Mouse (Mus musculus): ENCODE results near the gene Tspan11. TPM values are rescaled to one million over a fixed set of nuclear protein-coding genes. Genes with fewer than 3 reads are reported as not detected.
A peak's percentile ranks its signal among the peaks of the same experiment; 100 is the strongest.

Gene Tspan11
- polyA plus RNA-seq, 1 experiment from 2014 or later: 4.7 TPM

DNA sequence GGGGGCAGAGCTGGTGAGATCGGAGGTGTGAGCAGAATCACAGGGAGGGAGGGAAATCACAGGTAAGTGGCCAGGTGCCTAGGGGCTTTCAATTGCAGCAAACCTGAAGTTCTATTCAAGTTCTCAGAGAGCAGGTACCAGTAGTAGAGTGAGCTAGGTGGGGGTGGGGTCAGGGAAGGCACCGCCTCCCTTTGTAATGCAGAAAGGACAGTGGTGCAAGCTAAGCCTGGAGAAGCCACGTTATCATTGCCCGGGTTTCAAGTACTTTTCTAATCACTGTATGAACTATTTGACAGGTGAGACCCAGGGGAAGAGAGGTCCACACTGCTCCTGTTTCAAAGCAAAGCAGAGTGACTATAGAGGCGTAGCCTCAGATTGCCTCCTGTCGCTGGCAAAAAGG is 6.2 kb downstream of the Tspan11 start:
- no peak overlapping the region for H3K4me3 ChIP-seq
- H3K27ac ChIP-seq (replicated peaks): no peak overlapping the region
- no peaks in the 10 kb centered on the region; the same call in 1 of the 2 replicates for H3K9me3 ChIP-seq (replicated peaks)
- no peak for DNase-seq (ENCODE audit: low spot score)
- H3K4me1 ChIP-seq: peaks cover 14% of the 10 kb centered on the region
- no peaks in the 10 kb centered on the region for H3K36me3 ChIP-seq
- 39% methylated on average over 6 of the region's 6 CpGs for WGBS
- peaks cover 22% of the 10 kb centered on the region for H3K27me3 ChIP-seq (ENCODE audit: low read depth, poor library complexity, severe bottlenecking)

DNA sequence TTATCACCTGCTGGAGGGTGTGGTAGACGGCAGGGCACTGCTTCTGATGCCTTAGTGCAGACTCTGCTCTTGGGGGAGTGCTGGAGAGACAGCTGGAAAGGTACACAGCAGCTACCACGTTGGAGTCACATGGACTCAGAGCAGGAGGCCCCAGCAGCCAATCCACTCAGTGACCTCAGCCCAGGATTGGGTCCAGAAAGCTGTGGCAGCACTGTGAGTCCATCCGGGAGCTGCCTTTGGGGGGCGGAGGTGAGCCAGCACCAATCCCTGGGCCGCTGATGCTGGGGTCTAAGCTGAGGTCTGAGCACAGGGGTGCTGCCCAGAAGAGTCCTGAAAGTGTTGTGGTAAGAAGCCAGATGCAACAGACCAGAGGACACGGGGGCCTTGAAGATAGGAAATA is 7.6 kb downstream of the Tspan11 start:
- Histone ChIP-seq H3K9me3 (replicated peaks) (no peaks in the 10 kb centered on the region; the same call in 1 of the 2 replicates), H3K4me1 (peaks cover 11% of the 10 kb centered on the region), H3K36me3 (no peaks in the 10 kb centered on the region), H3K27me3 (ENCODE audit: low read depth, poor library complexity, severe bottlenecking) (peaks cover 11% of the 10 kb centered on the region; the same call in 1 of the 2 replicates), H3K4me3 (no peak overlapping the region), H3K27ac (replicated peaks) (no peak overlapping the region; the same call in 1 of the 2 replicates)
- WGBS: 38% methylated on average over 6 of the region's 6 CpGs
- no peak for DNase-seq (ENCODE audit: low spot score)

DNA sequence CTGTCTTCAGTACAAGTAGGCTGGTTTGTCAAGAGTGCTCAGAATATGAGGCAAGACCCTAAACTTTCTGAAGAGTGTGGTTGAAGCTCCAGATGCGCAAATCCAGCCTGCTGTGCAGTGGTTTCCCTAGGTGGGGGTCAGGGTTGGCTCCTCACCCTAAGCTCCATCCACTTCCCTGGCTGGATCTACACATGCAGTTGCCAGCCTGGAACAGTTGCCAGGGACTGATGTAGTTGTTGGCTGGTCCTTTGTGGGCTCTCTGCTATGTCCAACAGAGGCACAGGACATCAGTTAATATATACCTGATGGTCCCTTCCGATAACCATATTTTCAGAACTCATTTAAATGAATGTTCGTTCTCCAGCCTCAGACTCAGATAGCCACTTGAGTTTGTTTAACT is 9.0 kb downstream of the Tspan11 start:
- H3K4me1 ChIP-seq: peaks cover 11% of the 10 kb centered on the region
- H3K4me3 ChIP-seq: no peak overlapping the region
- no peak for DNase-seq (ENCODE audit: low spot score)
- H3K36me3 ChIP-seq: no peaks in the 10 kb centered on the region
- H3K27ac ChIP-seq (replicated peaks): no peak overlapping the region
- 92% methylated on average over 3 of the region's 3 CpGs for WGBS
- H3K27me3 ChIP-seq (ENCODE audit: low read depth, poor library complexity, severe bottlenecking): peaks cover 8% of the 10 kb centered on the region; the same call in 1 of the 2 replicates
- no peaks in the 10 kb centered on the region; the same call in 1 of the 2 replicates for H3K9me3 ChIP-seq (replicated peaks)

DNA sequence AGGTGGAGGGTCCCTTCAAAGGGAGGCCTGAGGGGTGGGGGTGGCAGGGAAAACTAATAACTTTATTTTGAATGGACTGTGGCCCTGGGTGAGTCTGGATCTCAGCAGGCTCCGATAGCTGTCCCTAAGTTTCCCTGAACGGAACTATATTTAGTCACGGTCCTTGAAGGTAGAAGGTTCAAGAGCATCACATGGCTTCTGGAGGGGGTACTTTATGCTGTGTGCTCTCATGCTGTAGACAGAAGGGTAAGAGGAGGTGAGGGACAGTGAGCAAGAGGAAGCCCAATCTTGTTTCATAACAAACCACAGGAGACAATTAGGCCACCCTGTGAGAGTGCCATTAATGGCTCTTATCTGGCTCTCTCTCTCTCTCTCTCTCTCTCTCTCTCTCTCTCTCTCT is 10.0 kb downstream of the Tspan11 start:
- Histone ChIP-seq H3K36me3 (no peaks in the 10 kb centered on the region), H3K9me3 (replicated peaks) (no peaks in the 10 kb centered on the region; the same call in 1 of the 2 replicates), H3K4me3 (no peak overlapping the region), H3K4me1 (0 out of 2 replicates have a peak, but pooled peaks cover 6% of the 10 kb centered on the region), H3K27me3 (ENCODE audit: low read depth, poor library complexity, severe bottlenecking) (peaks cover 8% of the 10 kb centered on the region; the same call in 1 of the 2 replicates), H3K27ac (replicated peaks) (no peak overlapping the region)
- WGBS: 93% methylated on average over 3 of the region's 3 CpGs
- no peak for DNase-seq (ENCODE audit: low spot score)

DNA sequence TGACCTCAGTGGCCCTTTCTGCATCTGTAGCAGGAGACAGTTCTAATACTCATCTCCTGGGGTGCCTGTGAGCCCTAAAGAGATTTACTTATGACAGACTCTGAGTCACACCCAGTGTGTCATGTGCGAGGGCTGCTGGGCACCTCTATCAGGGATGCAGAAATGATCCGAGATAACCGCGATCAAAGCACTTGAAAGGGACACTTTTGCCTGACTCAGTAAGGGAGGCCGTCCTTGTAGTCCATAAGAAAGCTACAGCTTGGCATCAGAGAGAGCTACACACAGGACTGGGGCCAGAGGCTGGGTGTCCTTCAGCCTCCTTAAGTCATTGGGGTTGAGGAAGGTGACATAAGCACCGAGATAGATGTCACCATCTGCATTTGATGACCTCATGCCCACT is 12.7 kb downstream of the Tspan11 start:
- 88% methylated on average over 6 of the region's 6 CpGs for WGBS
- H3K4me1 ChIP-seq: 0 out of 2 replicates have a peak, but pooled peaks cover 2% of the 10 kb centered on the region
- H3K27ac ChIP-seq (replicated peaks): no peak overlapping the region
- no peaks in the 10 kb centered on the region for H3K36me3 ChIP-seq
- no peak overlapping the region for H3K4me3 ChIP-seq
- H3K9me3 ChIP-seq (replicated peaks): no peaks in the 10 kb centered on the region; the same call in 1 of the 2 replicates
- DNase-seq (ENCODE audit: low spot score): no peak
- H3K27me3 ChIP-seq (ENCODE audit: low read depth, poor library complexity, severe bottlenecking): no peaks in the 10 kb centered on the region; the same call in 1 of the 2 replicates

DNA sequence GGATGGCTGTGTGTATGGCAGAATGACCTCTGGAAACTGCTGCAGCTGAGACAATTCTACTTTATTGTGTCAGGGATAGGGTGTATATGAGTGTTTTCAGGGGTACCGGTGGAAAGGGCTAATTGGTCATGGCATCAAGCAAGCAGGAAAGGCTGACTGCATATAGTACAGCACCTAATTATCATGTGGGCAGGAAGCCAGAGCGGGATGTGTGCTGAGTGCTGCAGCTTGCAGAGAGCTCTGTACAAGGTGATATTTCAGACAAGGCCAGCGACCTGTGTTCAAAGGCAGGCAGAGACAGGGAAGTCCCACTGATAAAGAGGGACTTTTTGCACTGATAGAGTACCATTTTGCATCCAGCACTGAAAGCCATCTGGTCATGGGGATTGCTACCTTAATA is 13.9 kb downstream of the Tspan11 start:
- WGBS: 82% methylated on average over 3 of the region's 3 CpGs

DNA sequence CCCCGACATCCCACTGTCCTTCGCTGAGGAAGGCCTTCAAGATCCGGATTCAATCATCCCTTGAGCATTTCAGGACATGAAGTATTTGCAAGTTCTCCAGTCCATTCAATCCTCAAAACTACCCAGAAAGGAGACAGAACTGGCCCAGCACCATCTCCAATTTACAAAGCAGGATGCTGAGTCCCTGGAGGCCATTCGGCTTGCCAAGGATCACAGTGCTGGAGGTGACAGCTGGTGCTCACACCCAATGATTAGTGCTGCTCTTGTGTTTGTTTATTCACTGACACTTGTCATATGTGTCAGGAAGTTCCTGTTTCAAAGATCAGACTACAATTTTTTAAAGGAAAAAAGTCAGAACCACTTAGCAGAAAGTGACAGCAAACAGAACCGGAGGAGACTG is 14.3 kb downstream of the Tspan11 start:
- H3K9me3 ChIP-seq (replicated peaks): no peaks in the 10 kb centered on the region; the same call in 1 of the 2 replicates
- H3K4me3 ChIP-seq: no peak overlapping the region
- no peak overlapping the region for H3K27ac ChIP-seq (replicated peaks)
- H3K36me3 ChIP-seq: no peaks in the 10 kb centered on the region
- 95% methylated on average over 5 of the region's 5 CpGs for WGBS
- no peaks in the 10 kb centered on the region for H3K27me3 ChIP-seq (ENCODE audit: low read depth, poor library complexity, severe bottlenecking)
- no peaks in the 10 kb centered on the region for H3K4me1 ChIP-seq
- no peak for DNase-seq (ENCODE audit: low spot score)

More for the DNA sequence above, 13.9 kb downstream of the Tspan11 start:
- no peaks in the 10 kb centered on the region for H3K4me1 ChIP-seq
- H3K36me3 ChIP-seq: no peaks in the 10 kb centered on the region
- H3K27me3 ChIP-seq (ENCODE audit: low read depth, poor library complexity, severe bottlenecking): no peaks in the 10 kb centered on the region
- H3K27ac ChIP-seq (replicated peaks): no peak overlapping the region
- H3K4me3 ChIP-seq: no peak overlapping the region
- H3K9me3 ChIP-seq (replicated peaks): no peaks in the 10 kb centered on the region; the same call in 1 of the 2 replicates
- DNase-seq (ENCODE audit: low spot score): no peak

DNA sequence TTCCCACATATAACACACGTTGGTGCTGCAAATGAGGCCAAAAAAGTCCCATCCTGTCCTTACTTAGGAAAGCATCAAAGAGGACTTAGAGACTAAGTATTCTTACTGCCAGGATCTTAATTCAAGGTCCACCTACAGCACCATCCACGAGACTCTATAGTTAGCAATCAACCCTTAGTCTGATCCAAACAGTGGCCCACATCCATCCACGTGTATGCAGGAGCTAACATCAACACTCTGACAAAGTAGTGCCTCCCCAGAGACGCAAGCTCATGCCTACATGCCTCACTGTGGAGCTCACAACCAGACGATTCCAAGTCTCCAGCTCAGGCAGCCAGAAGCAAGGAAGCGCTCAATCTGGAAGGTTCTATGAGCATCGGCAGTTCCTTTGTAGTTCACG is 15.2 kb downstream of the Tspan11 start:
- Histone ChIP-seq H3K4me3 (no peak overlapping the region), H3K9me3 (replicated peaks) (no peaks in the 10 kb centered on the region; the same call in 1 of the 2 replicates), H3K4me1 (no peaks in the 10 kb centered on the region), H3K27ac (replicated peaks) (no peak overlapping the region), H3K27me3 (ENCODE audit: low read depth, poor library complexity, severe bottlenecking) (no peaks in the 10 kb centered on the region), H3K36me3 (no peaks in the 10 kb centered on the region)
- DNase-seq (ENCODE audit: low spot score): no peak
- 89% methylated on average over 8 of the region's 8 CpGs for WGBS

DNA sequence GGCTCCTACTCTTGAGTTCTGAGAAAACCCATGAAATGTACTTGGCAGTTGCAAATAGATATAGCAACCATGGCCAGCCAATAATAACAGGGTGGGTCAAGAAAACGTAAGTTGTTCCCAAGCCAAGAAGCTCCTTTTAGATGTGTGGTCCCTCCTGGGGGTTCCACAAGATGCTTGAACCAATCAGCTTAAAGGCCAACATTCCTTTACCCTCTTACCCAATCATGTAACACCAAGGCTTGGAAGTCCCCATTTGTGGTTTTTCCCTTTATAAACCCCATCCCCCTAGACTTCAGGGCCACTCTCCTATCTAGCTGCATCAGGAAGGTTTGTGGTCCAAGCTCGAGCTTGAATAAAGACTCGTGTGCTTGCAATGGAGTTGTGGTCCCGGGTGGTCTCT is 23.2 kb downstream of the Tspan11 start:
- Histone ChIP-seq H3K36me3 (peaks cover 7% of the 10 kb centered on the region), H3K27me3 (ENCODE audit: low read depth, poor library complexity, severe bottlenecking) (no peaks in the 10 kb centered on the region), H3K4me1 (no peaks in the 10 kb centered on the region), H3K4me3 (no peak overlapping the region), H3K9me3 (replicated peaks) (no peaks in the 10 kb centered on the region), H3K27ac (replicated peaks) (no peak overlapping the region)
- DNase-seq (ENCODE audit: low spot score): no peak
- WGBS: 91% methylated on average over 4 of the region's 4 CpGs

DNA sequence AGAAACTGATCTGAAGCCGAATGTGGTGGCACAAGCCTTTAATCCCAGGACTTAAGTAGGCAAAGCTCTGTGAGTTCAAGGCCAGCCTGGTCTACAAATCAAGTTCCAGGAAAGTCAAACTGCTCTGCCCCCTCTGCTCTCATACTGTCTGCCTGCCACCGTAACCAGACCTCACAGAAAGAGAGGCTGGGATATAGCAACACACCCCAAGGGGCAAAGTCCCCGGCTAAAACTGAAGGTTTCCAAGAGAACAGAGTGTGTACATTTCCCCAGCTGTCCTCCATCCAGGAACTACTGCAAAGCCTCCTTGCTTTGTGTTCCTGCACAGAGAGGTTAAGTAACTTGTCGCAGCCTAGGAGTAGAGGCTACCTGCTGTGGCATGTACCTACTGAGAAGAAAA is 24.3 kb downstream of the Tspan11 start:
- H3K27me3 ChIP-seq (ENCODE audit: low read depth, poor library complexity, severe bottlenecking): no peaks in the 10 kb centered on the region
- peaks cover 14% of the 10 kb centered on the region for H3K36me3 ChIP-seq
- DNase-seq (ENCODE audit: low spot score): no peak

DNA sequence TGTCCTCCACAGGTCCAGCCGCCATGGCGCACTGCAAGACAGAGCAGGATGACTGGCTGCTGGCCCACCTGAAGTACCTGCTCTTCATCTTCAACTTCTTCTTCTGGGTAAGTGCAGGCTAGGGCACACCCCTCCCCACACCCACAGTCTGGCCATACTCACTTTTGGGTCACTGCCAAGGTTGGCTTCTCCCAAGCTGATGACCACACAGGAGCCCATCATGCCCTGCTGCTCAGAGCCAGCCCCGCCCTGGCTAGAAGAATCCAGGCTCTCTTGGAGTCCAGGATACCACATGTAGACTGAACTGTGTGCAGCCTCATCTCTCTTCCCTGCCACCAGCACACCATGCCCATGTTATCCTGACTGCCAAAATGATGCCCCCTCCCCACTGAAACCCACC is 25.5 kb downstream of the Tspan11 start:
- WGBS: 94% methylated on average over 3 of the region's 3 CpGs
- Histone ChIP-seq H3K27me3 (ENCODE audit: low read depth, poor library complexity, severe bottlenecking) (no peaks in the 10 kb centered on the region), H3K27ac (replicated peaks) (no peak overlapping the region), H3K4me3 (no peak overlapping the region), H3K36me3 (peaks cover 14% of the 10 kb centered on the region), H3K4me1 (peaks cover 8% of the 10 kb centered on the region; the same call in 1 of the 2 replicates), H3K9me3 (replicated peaks) (no peaks in the 10 kb centered on the region; the same call in 1 of the 2 replicates)
- DNase-seq (ENCODE audit: low spot score): no peak

More for the DNA sequence above, 24.3 kb downstream of the Tspan11 start:
- Histone ChIP-seq H3K9me3 (replicated peaks) (no peaks in the 10 kb centered on the region; the same call in 1 of the 2 replicates), H3K27ac (replicated peaks) (no peak overlapping the region), H3K4me3 (no peak overlapping the region), H3K4me1 (peaks cover 1% of the 10 kb centered on the region; the same call in 1 of the 2 replicates)
- 65% methylated on average over 4 of the region's 4 CpGs for WGBS

DNA sequence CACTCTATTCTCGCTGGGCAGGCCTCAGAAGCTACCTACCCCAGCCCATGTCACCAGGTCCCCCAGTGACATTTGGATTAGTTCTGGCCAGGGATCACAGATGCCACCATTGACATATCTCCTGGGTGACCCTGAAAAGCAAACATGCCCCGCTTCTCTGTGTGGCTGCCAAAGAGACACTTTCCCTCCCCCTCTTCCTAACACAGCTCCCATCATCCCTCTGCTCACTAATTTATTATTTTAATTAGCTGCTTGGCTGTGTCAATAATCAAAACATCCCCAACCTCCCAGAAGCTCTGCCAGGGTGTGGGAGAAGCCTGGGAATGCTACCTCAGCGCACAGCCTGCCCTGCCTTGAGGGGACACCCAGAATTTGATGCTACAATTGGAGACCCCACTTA is 29.6 kb downstream of the Tspan11 start:
- H3K27ac ChIP-seq (replicated peaks): no peak overlapping the region; the same call in 1 of the 2 replicates
- WGBS: 81% methylated on average over 3 of the region's 3 CpGs
- no peaks in the 10 kb centered on the region; the same call in 1 of the 2 replicates for H3K27me3 ChIP-seq (ENCODE audit: low read depth, poor library complexity, severe bottlenecking)
- peaks cover 14% of the 10 kb centered on the region for H3K36me3 ChIP-seq
- peaks cover 15% of the 10 kb centered on the region; the same call in 1 of the 2 replicates for H3K4me1 ChIP-seq
- no peak overlapping the region for H3K4me3 ChIP-seq
- no peaks in the 10 kb centered on the region; the same call in 1 of the 2 replicates for H3K9me3 ChIP-seq (replicated peaks)
- DNase-seq (ENCODE audit: low spot score): no peak

DNA sequence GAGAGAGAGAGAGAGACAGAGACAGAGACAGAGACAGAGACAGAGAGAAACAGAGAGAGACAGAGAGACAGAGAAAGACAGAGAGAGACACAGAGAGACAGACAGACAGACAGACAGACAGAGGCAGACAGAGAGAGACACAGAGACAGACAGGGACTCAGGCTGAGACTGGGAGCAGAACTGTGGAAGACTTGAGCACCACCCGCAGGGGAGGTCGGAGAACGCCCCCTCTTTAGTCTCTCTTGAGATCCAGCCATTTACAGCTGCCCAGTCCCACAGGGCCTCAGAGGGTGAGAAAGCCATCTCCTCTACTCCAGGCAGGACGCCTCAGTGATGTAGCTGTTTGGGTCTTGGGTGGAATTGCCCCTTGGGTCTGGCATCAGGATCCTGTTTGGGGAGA is 30.3 kb downstream of the Tspan11 start:
- H3K9me3 ChIP-seq (replicated peaks): no peaks in the 10 kb centered on the region; the same call in 1 of the 2 replicates
- peaks cover 15% of the 10 kb centered on the region; the same call in 1 of the 2 replicates for H3K4me1 ChIP-seq
- no peaks in the 10 kb centered on the region; the same call in 1 of the 2 replicates for H3K27me3 ChIP-seq (ENCODE audit: low read depth, poor library complexity, severe bottlenecking)
- WGBS: 80% methylated on average over 4 of the region's 4 CpGs
- DNase-seq (ENCODE audit: low spot score): no peak
- H3K27ac ChIP-seq (replicated peaks): 0 out of 2 replicates have a peak overlapping the region, but pooled peaks have one; percentile 1
- peaks cover 14% of the 10 kb centered on the region for H3K36me3 ChIP-seq
- no peak overlapping the region for H3K4me3 ChIP-seq

Measured in midbrain, embryonic 10.5 days (tissue).